Mouse (Mus musculus) cerebral cortex, adult 2 months (tissue): ENCODE results near the gene Tomm40.

Experiments used
- WGBS: fragments of 180-500 bp; shearing (Covaris S2); methylation state at CpG from one replicate; pipeline ENCODE4 v1.1.7; 2018; 5-methylcytosine and 5-hydroxymethylcytosine counted together

Tomm40 gene

GRCm38 (mm10) chr7:19715239-19716054 is at the start of gene Tomm40:
Tomm40 (minus strand) TSS chr7:19715438.
- under 1% methylated on average over 59 of the region's 59 CpGs for WGBS

GRCm38 (mm10) chr7:19764581-19764980 is 49.3 kb upstream of the Tomm40 start:
- WGBS, result 83% methylated on average over 9 of the region's 9 CpGs

GRCm38 (mm10) chr7:19763829-19764477 is 48.7 kb upstream of the Tomm40 start:
- 77% methylated on average over 13 of the region's 13 CpGs for WGBS

GRCm38 (mm10) chr7:19762283-19762682 is 47.0 kb upstream of the Tomm40 start:
- WGBS, result 93% methylated on average over 11 of the region's 11 CpGs

- 84% methylated on average over 13 of the region's 13 CpGs for WGBS
These were observed 44.8 kb upstream of the Tomm40 start for GRCm38 (mm10) chr7:19760021-19760420.

- 95% methylated on average over 13 of the region's 13 CpGs for WGBS
These were observed 43.4 kb upstream of the Tomm40 start for GRCm38 (mm10) chr7:19758623-19759022.

- WGBS, result 57% methylated on average over 24 of the region's 24 CpGs
These were observed 40.9 kb upstream of the Tomm40 start for GRCm38 (mm10) chr7:19755851-19756786.

- WGBS, result 89% methylated on average over 2 of the region's 2 CpGs
These were observed 39.8 kb upstream of the Tomm40 start for GRCm38 (mm10) chr7:19755008-19755407.

- 72% methylated on average over 1 of the region's 1 CpGs for WGBS
These were observed 38.8 kb upstream of the Tomm40 start for GRCm38 (mm10) chr7:19754065-19754464.

- whole genome bisulfite sequencing, result 64% methylated on average over 7 of the region's 7 CpGs
These were observed 38.3 kb upstream of the Tomm40 start for GRCm38 (mm10) chr7:19753587-19753986.

GRCm38 (mm10) chr7:19752652-19753051 is 37.4 kb upstream of the Tomm40 start:
- 82% methylated on average over 8 of the region's 8 CpGs for WGBS

- 36% methylated on average over 4 of the region's 4 CpGs for WGBS
These were observed 35.8 kb upstream of the Tomm40 start for GRCm38 (mm10) chr7:19751070-19751383.

GRCm38 (mm10) chr7:19750217-19751069 is 35.2 kb upstream of the Tomm40 start, which contains the start of gene Nectin2:
Nectin2 (minus strand) TSS chr7:19750483.
- 18% methylated on average over 19 of the region's 19 CpGs for WGBS

- WGBS, result under 1% methylated on average over 46 of the region's 46 CpGs
These were observed 34.4 kb upstream of the Tomm40 start for GRCm38 (mm10) chr7:19749389-19750216.

- WGBS, result 2% methylated on average over 32 of the region's 32 CpGs
These were observed 33.3 kb upstream of the Tomm40 start for GRCm38 (mm10) chr7:19748219-19749195.

- 34% methylated on average over 25 of the region's 25 CpGs for WGBS
These were observed 32.4 kb upstream of the Tomm40 start for GRCm38 (mm10) chr7:19747420-19748218.

GRCm38 (mm10) chr7:19746426-19747201 is 31.4 kb upstream of the Tomm40 start:
- WGBS, result 68% methylated on average over 6 of the region's 6 CpGs
